Mouse (Mus musculus) limb, embryonic 15.5 days (tissue): ENCODE measurements around the gene Paqr5. TPM values are rescaled to one million over a fixed set of nuclear protein-coding genes. Genes with fewer than 3 reads are reported as not detected.

ENCODE experiments used
- ATAC-seq: fragments of 200-750 bp; cut with Nextera tagmentation; 2 replicates; pipeline ENCODE4 v1.8.0; 2017; ENCODE audit warnings: low read depth, moderate TSS enrichment; ENCODE audit not compliant: insufficient number of reproducible peaks, low FRiP score, low TSS enrichment
- H3K27ac ChIP-seq: fragments of 300-500 bp; sonication (generic); 2 replicates; pipeline ENCODE4 v1.5.1; 2015; ENCODE audit warnings: moderate library complexity, mild to moderate bottlenecking, inconsistent platforms
- H3K27me3 ChIP-seq: fragments of 300-500 bp; sonication (generic); 2 replicates; pipeline ENCODE4 v1.6.1; 2015; ENCODE audit warnings: inconsistent platforms
- H3K36me3 ChIP-seq: fragments of 300-500 bp; sonication (generic); 2 replicates; pipeline ENCODE4 v1.6.1; 2015; ENCODE audit warnings: inconsistent platforms
- H3K4me1 ChIP-seq: fragments of 300-500 bp; sonication (generic); 2 replicates; pipeline ENCODE4 v1.6.1; 2015; ENCODE audit warnings: inconsistent platforms
- H3K4me2 ChIP-seq: fragments of 300-500 bp; sonication (generic); 2 replicates; pipeline ENCODE4 v1.6.1; 2015; ENCODE audit warnings: mild to moderate bottlenecking, inconsistent platforms
- H3K4me3 ChIP-seq: fragments of 300-500 bp; sonication (generic); 2 replicates; pipeline ENCODE4 v1.5.1; 2015; ENCODE audit warnings: mild to moderate bottlenecking, inconsistent platforms
- H3K9ac ChIP-seq: fragments of 300-500 bp; sonication (generic); 2 replicates; pipeline ENCODE4 v1.6.1; 2015; ENCODE audit warnings: inconsistent platforms
- H3K9me3 ChIP-seq: fragments of 300-500 bp; sonication (generic); 2 replicates; pipeline ENCODE4 v1.6.1; 2016; ENCODE audit warnings: inconsistent platforms
- WGBS: fragments of 180-500 bp; shearing (Covaris S2); methylation state at CpG from one replicate; pipeline ENCODE4 v1.1.7; 2015; 5-methylcytosine and 5-hydroxymethylcytosine counted together
- polyA plus RNA-seq: library from polyadenylated mRNA; unstranded; fragments of >200 nt; fragmentation: Nextera tagmentation; extraction: Ambion mirVana; gene quantifications from 2 replicates; pipeline ENCODE4 v1.2.1, GENCODE M21; 2015

Paqr5 gene
- polyA plus RNA-seq, 1 experiment from 2014 or later: 23.0 TPM

- ATAC-seq: no peak
- no peaks in the 10 kb centered on the region for H3K9me3 ChIP-seq
These were observed 49.3 kb downstream of the Paqr5 start for GRCm38 (mm10) chr9:61977258-61977945.

DNA sequence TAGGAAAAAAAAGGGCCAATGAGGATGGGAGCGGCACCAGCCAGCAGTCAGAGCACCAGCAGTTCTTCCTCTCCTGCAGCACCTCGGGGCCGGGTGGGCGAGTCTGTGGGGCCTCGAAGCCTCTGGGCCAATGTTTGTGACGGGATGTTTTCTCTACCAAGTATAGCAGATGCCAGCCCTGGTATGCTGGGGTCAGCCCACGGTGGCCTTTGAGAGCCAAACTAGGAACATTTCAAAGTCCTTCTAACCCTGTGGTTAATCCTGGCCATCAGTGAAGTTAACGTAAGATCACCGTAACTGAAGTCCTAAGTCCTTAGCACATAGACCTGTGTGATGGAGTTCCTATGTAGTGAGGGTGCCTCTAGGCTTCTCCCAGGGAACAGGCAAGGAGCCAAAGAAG lies 54.6 kb downstream of the Paqr5 start:
- no peaks in the 10 kb centered on the region for H3K27me3 ChIP-seq

More at GRCm38 (mm10) chr9:61977258-61977945, 49.3 kb downstream of the Paqr5 start:
- Histone ChIP-seq H3K4me2 (no peak overlapping the region), H3K27me3 (no peaks in the 10 kb centered on the region), H3K9ac (no peak overlapping the region), H3K36me3 (no peaks in the 10 kb centered on the region), H3K4me1 (peaks cover 9% of the 10 kb centered on the region), H3K4me3 (no peak overlapping the region), H3K27ac (no peak overlapping the region)
- 85% methylated on average over 13 of the region's 13 CpGs for WGBS

GRCm38 (mm10) chr9:61971045-61971444 lies 55.6 kb downstream of the Paqr5 start:
- no peaks in the 10 kb centered on the region for H3K36me3 ChIP-seq
- H3K9me3 ChIP-seq: no peaks in the 10 kb centered on the region
- no peak overlapping the region for H3K4me3 ChIP-seq
- WGBS: 72% methylated on average over 3 of the region's 3 CpGs
- H3K27ac ChIP-seq: no peak overlapping the region
- no peaks in the 10 kb centered on the region for H3K27me3 ChIP-seq
- H3K4me1 ChIP-seq: peaks cover 3% of the 10 kb centered on the region; the same call in 1 of the 2 replicates
- H3K9ac ChIP-seq: no peak overlapping the region
- H3K4me2 ChIP-seq: no peak overlapping the region
- no peak for ATAC-seq

More for the DNA sequence above, 54.6 kb downstream of the Paqr5 start:
- H3K9ac ChIP-seq: no peak overlapping the region
- H3K9me3 ChIP-seq: no peaks in the 10 kb centered on the region
- H3K4me3 ChIP-seq: no peak overlapping the region
- H3K4me1 ChIP-seq: no peaks in the 10 kb centered on the region
- no peaks in the 10 kb centered on the region for H3K36me3 ChIP-seq
- H3K27ac ChIP-seq: no peak overlapping the region
- ATAC-seq: no peak
- WGBS: 45% methylated on average over 9 of the region's 9 CpGs
- H3K4me2 ChIP-seq: no peak overlapping the region

DNA sequence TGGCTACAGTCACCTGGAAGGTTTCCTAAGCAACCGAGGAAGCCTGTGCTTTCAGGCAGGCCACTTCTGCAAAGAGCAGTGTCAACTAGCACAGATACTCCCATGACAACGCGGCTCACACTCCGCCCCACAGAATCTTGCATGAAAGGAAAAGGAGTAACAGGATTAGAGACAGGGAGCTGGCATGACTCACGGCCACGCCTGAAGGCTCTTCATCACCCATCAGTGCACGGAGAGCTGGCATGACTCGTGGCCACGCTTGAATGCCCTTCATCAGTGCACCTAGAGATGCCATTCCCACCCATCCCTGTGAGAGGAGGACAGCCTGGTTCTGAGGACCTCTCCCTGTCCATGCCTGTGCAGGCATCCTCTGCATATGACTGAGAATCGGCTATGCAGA lies 59.3 kb downstream of the Paqr5 start:
- no peaks in the 10 kb centered on the region for H3K36me3 ChIP-seq
- H3K4me2 ChIP-seq: no peak overlapping the region
- peaks cover 13% of the 10 kb centered on the region; the same call in 1 of the 2 replicates for H3K4me1 ChIP-seq
- no peak overlapping the region for H3K9ac ChIP-seq
- H3K27ac ChIP-seq: no peak overlapping the region
- no peaks in the 10 kb centered on the region for H3K27me3 ChIP-seq
- H3K9me3 ChIP-seq: no peaks in the 10 kb centered on the region
- no peak overlapping the region for H3K4me3 ChIP-seq
- no peak for ATAC-seq
- 71% methylated on average over 10 of the region's 10 CpGs for WGBS

DNA sequence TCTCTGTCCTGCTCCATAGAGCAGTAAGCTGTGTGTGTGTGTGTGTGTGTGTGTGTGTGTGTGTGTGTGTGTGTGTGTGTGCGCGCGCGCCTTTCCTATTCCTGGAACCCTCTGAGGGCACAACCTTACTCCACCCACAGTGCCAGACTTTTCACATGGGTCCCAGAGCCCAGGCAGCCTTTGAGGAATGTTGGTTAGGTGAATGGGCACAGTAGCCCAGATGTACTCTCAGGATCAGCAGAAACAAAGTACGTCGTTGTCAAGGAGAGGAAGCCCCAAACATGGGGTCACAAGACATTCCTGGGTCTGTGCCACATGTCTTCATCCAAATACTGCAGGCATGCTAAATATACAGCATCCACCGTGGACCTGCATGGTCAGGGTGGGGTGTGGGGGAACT lies 60.7 kb downstream of the Paqr5 start:
- Histone ChIP-seq H3K4me2 (no peak overlapping the region), H3K4me1 (peaks cover 13% of the 10 kb centered on the region; the same call in 1 of the 2 replicates), H3K27ac (no peak overlapping the region), H3K27me3 (no peaks in the 10 kb centered on the region), H3K9ac (no peak overlapping the region), H3K4me3 (no peak overlapping the region), H3K36me3 (no peaks in the 10 kb centered on the region), H3K9me3 (no peaks in the 10 kb centered on the region)
- ATAC-seq: no peak; the same call in 1 of the 2 replicates
- 81% methylated on average over 7 of the region's 7 CpGs for WGBS

DNA sequence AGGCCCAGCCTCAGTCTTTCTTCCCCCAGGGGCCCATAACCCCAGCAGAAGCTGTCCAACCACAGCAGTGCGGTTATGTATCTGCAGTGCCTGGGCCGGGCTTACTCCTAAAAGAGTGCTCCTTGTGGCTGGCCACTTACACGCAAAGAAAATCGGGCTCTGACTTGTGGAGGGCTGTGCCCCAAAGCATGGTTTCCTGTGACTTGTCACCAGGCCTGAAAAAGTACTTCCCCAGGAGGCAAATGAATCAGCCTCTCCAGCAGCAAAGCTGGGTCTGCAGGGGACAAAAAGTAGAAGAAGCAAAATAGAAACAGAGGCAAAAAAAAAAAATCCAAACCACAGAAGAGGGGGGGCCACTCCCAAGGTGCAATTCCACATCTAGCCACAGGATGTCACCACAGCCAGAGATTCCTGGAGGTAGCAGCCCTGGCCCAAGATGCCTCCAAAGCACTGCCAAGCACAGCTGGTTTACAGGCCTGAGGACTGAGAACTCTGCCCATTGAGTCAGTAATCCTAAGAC lies 61.2 kb downstream of the Paqr5 start:
- peaks cover 13% of the 10 kb centered on the region; the same call in 1 of the 2 replicates for H3K4me1 ChIP-seq
- H3K4me3 ChIP-seq: no peak overlapping the region
- 15% methylated on average over 4 of the region's 4 CpGs for WGBS
- H3K27me3 ChIP-seq: no peaks in the 10 kb centered on the region
- no peaks in the 10 kb centered on the region for H3K36me3 ChIP-seq
- H3K27ac ChIP-seq: 0 out of 2 replicates have a peak overlapping the region, but pooled peaks have one; percentile 18
- H3K9me3 ChIP-seq: no peaks in the 10 kb centered on the region
- no peak overlapping the region for H3K4me2 ChIP-seq
- no peak overlapping the region for H3K9ac ChIP-seq
- ATAC-seq: no peak; the same call in 1 of the 2 replicates

DNA sequence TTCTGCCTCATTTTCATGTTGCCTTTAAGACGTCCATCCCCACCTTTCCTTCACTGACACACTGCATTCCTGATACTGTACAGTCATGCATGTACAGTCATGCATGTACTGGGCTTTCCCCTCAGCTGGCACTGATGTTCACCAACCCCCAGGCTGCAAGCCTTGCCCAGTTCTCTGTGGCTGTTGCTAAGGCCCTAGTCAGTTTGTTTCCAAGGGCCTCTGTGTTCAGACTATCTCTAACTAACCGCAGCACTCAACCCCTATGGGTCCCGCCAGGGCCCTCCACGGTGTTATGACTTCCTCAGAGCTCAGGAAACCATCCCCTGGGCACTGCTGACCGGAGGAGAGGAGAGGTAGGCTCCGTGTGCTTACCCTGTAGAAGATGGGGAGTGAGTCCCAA lies 63.3 kb downstream of the Paqr5 start:
- no peaks in the 10 kb centered on the region for H3K9me3 ChIP-seq
- ATAC-seq: no peak

DNA sequence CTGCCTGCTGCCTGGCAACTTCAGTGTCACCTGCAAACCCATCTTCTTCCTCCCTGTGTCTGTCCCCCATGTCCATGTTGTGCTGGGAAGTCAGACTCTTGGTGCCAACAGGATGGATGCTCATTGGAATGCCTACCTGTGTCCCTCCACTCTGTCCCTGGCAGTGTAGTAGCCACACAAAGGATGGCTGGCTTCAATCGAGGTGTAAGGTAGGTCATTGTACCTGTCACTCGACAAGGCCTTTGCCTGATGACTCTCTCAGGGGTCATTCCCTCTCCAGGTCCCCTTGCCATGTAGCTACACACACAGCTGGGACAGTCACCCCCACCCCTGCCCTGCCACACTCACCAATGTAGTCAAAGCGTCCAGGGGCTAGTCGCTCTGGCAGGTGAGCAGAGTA lies 65.5 kb downstream of the Paqr5 start:
- WGBS: 75% methylated on average over 4 of the region's 4 CpGs
- Histone ChIP-seq H3K4me2 (no peak overlapping the region), H3K4me3 (no peak overlapping the region), H3K9ac (no peak overlapping the region), H3K9me3 (no peaks in the 10 kb centered on the region), H3K4me1 (peaks cover 11% of the 10 kb centered on the region; the same call in 1 of the 2 replicates), H3K27ac (no peak overlapping the region), H3K27me3 (no peaks in the 10 kb centered on the region), H3K36me3 (no peaks in the 10 kb centered on the region)
- no peak for ATAC-seq

More for the DNA sequence above, 63.3 kb downstream of the Paqr5 start:
- H3K27ac ChIP-seq: no peak overlapping the region
- H3K36me3 ChIP-seq: no peaks in the 10 kb centered on the region
- WGBS: 60% methylated on average over 6 of the region's 6 CpGs
- H3K4me1 ChIP-seq: peaks cover 13% of the 10 kb centered on the region; the same call in 1 of the 2 replicates
- no peak overlapping the region for H3K4me2 ChIP-seq
- H3K27me3 ChIP-seq: no peaks in the 10 kb centered on the region
- H3K9ac ChIP-seq: no peak overlapping the region
- H3K4me3 ChIP-seq: no peak overlapping the region

DNA sequence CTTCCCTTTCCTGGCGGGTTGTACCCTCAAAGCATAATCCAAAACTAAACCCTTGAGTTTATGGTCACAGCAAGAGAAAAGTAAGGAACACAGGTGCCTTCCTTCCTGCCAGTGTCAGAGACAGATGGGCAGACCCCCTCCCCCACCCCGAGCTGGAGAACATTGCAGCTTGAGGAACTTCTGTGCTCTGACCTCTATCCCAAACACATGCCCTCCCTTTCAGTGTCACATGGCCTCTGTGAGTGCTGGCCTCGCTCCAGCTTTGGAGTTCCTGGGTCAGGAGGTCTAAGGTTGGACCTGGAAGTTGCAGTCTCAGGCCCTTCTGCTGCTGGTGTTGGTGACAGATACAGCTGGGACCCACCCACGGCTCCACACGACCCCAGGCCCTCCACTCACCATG lies 65.9 kb downstream of the Paqr5 start:
- Histone ChIP-seq H3K27me3 (no peaks in the 10 kb centered on the region), H3K9ac (no peak overlapping the region), H3K4me2 (no peak overlapping the region), H3K4me1 (peaks cover 7% of the 10 kb centered on the region; the same call in 1 of the 2 replicates), H3K36me3 (no peaks in the 10 kb centered on the region), H3K4me3 (no peak overlapping the region), H3K27ac (no peak overlapping the region), H3K9me3 (no peaks in the 10 kb centered on the region)
- no peak for ATAC-seq
- WGBS: 51% methylated on average over 5 of the region's 5 CpGs

DNA sequence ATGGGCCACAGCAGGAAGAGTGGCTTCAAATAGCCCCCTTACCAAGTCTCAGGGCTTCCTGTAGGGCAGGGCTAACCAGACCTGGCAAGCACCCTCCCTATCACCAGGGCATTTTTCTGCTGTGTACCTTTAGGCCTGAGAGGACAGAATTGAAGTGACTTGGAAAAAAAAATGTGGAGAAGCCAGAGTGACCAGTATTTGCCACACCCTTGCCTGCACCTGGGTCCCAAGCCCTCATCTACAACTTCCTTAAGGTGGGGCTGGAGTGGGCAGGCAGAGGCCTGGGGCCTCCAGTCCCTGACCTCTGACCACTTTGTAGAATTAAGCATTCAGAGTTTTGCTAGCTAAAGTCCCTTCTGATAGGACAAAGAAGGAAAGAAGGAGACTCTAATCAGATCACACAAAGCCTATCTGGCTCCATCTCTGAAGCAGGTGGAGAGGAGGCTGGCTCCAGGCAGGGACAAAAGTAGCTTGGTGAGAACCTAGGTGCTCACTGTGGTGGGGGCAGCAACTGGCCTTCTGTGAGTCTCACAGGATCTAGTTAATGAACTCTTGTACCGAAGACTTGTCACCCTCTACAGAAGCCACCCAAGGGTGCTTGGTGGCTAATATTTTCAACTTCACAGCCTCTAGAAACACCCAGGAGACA lies 66.6 kb downstream of the Paqr5 start:
- Histone ChIP-seq H3K27ac (no peak overlapping the region), H3K4me3 (no peak overlapping the region), H3K27me3 (no peaks in the 10 kb centered on the region), H3K4me2 (no peak overlapping the region), H3K4me1 (peaks cover 1% of the 10 kb centered on the region; the same call in 1 of the 2 replicates), H3K36me3 (no peaks in the 10 kb centered on the region), H3K9ac (no peak overlapping the region), H3K9me3 (no peaks in the 10 kb centered on the region)
- WGBS: 87% methylated on average over 1 of the region's 1 CpGs
- no peak for ATAC-seq

DNA sequence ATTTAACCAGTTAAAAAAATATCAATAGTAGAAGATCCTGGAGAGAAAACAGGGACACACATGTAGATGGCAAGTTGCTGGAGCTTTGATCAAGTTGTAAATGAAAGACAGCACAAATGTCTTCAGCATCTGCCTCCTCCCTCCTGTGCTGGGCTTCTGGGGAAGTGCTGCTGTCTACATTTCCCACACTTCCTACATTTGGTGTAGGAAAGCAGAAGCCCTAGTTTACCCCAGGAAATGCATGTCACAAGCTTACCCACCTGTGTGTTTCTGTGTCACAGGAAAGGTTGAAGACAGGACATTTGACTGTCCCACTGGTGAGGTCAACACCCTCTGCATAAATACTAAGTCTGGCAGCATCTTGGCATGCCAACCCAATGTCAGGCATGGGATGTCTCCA lies 71.9 kb downstream of the Paqr5 start:
- Histone ChIP-seq H3K27ac (no peak overlapping the region), H3K4me1 (no peaks in the 10 kb centered on the region), H3K27me3 (no peaks in the 10 kb centered on the region), H3K4me3 (no peak overlapping the region), H3K4me2 (no peak overlapping the region), H3K9me3 (no peaks in the 10 kb centered on the region), H3K9ac (no peak overlapping the region), H3K36me3 (no peaks in the 10 kb centered on the region)
- no peak for ATAC-seq

DNA sequence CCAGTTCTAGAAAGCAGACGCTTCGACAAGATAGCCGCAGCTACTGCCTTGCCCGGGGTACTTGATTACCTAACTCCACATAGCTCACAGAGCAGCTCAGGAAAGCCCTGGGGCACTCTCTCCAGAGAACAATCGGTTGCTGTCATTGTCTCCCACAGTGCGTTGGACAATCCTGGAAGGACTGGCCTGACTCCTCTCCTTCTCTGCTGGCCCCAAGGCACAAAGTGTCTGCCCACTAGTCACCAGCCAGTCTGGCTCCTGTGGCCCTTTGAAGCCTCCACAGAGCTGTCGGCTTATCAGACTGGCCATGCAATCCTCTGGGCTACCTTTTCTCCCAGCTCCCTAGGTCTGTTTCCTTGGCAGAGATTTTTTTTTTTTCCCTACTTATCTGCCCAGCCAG lies 74.4 kb downstream of the Paqr5 start:
- no peaks in the 10 kb centered on the region for H3K9me3 ChIP-seq
- H3K9ac ChIP-seq: no peak overlapping the region
- H3K4me2 ChIP-seq: no peak overlapping the region
- H3K4me1 ChIP-seq: peaks cover 8% of the 10 kb centered on the region
- H3K27ac ChIP-seq: no peak overlapping the region
- ATAC-seq: no peak
- no peaks in the 10 kb centered on the region for H3K36me3 ChIP-seq
- H3K4me3 ChIP-seq: no peak overlapping the region
- WGBS: 65% methylated on average over 7 of the region's 7 CpGs
- no peaks in the 10 kb centered on the region for H3K27me3 ChIP-seq
